Mouse (Mus musculus) forebrain, embryonic 12.5 days (tissue): Measurements from ENCODE around the gene Akap13. TPM values are rescaled to one million over a fixed set of nuclear protein-coding genes. Genes with fewer than 3 reads are reported as not detected.

Experiments
- ATAC-seq: fragments of 200-750 bp; cut with Nextera tagmentation; 2 replicates; pipeline ENCODE4 v1.8.0; 2017; ENCODE audit warnings: moderate TSS enrichment; ENCODE audit not compliant: low FRiP score
- H3K27ac ChIP-seq: fragments of 300-500 bp; sonication (generic); 2 replicates; pipeline ENCODE4 v1.5.1; 2016; ENCODE audit warnings: mild to moderate bottlenecking
- H3K27me3 ChIP-seq: fragments of 300-500 bp; sonication (generic); 2 replicates; pipeline ENCODE4 v1.6.1; 2016; ENCODE audit warnings: mild to moderate bottlenecking
- H3K36me3 ChIP-seq: fragments of 300-500 bp; sonication (generic); replicated peaks from 2 replicates; pipeline ENCODE4 v1.6.1; 2016; ENCODE audit warnings: mild to moderate bottlenecking
- H3K4me1 ChIP-seq: fragments of 300-500 bp; sonication (generic); 2 replicates; pipeline ENCODE4 v1.6.1; 2016
- H3K4me2 ChIP-seq: fragments of 300-500 bp; sonication (generic); 2 replicates; pipeline ENCODE4 v1.6.1; 2016; ENCODE audit warnings: mild to moderate bottlenecking, moderate library complexity
- H3K4me3 ChIP-seq: fragments of 300-500 bp; sonication (generic); replicated peaks from 2 replicates; pipeline ENCODE4 v1.5.1; 2016; ENCODE audit warnings: mild to moderate bottlenecking
- H3K9ac ChIP-seq: fragments of 300-500 bp; sonication (generic); 2 replicates; pipeline ENCODE4 v1.6.1; 2016; ENCODE audit warnings: mild to moderate bottlenecking
- H3K9me3 ChIP-seq: fragments of 300-500 bp; sonication (generic); 2 replicates; pipeline ENCODE4 v1.6.1; 2016
- WGBS: fragments of 180-500 bp; shearing (Covaris S2); methylation state at CpG from one replicate; pipeline ENCODE4 v1.1.7; 2016; 5-methylcytosine and 5-hydroxymethylcytosine counted together
- polyA plus RNA-seq: library from polyadenylated mRNA; unstranded; fragments of >200 nt; fragmentation: Nextera tagmentation; extraction: Ambion mirVana; gene quantifications from 2 replicates; pipeline ENCODE4 v1.2.1, GENCODE M21; 2016

Gene Akap13
- polyA plus RNA-seq, 1 experiment from 2014 or later, result 27.6 TPM

- H3K9me3 ChIP-seq, result no peaks in the 10 kb centered on the region
- H3K27me3 ChIP-seq, result no peaks in the 10 kb centered on the region
- H3K4me2 ChIP-seq, result no peak overlapping the region
- H3K4me1 ChIP-seq, result no peaks in the 10 kb centered on the region
- no peak overlapping the region for H3K27ac ChIP-seq
- H3K4me3 ChIP-seq, result no peak overlapping the region
- no peak overlapping the region for H3K9ac ChIP-seq
- H3K36me3 ChIP-seq, result no peaks in the 10 kb centered on the region
- WGBS, result 78% methylated on average over 3 of the region's 3 CpGs
- ATAC-seq, result no peak
Observed at GRCm38 (mm10) chr7:75653684-75654317, 198.5 kb downstream of the Akap13 start.

DNA sequence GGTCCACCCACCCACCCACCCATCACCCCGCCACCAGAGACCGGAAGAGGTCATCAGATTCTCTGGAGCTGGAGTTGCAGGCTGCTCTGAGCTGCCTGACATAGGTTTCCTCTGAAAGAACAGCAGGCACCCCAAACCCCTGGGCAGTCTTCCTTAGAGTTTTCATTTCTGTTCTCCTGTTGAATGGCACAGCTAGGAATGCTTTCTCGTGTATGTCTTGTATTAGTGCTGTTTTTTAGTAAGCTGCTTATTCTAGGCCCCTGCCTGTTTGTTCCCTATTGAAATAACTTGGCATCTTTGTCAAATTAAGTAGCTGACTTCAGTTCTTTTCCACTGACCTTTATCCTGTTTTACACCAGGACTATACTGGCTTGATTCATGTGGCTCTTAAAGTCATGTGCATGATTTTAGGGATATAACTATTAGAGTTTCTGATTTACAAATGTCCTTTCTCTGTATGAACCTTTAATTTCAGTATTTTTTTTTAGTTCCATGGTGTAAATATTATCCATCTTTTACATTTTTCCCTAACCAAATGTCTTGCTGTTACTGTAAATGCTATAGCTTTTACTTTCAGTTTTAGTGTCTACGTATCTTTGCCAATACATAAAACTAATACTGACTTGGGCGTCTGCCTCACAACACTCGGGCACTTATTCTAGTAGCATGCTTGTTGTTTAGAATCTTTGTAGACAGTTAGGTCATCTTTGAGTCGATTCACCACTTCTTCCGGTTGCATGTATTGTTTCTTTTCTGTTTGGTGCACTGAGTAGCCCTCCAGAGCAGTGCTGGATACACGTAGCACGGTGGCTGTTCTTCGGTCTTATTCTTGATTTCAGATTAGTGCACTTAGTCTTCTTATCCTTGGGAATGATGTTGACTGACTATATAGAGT is 200.1 kb downstream of the Akap13 start:
- Histone ChIP-seq H3K27me3 (no peaks in the 10 kb centered on the region), H3K36me3 (no peaks in the 10 kb centered on the region), H3K27ac (no peak overlapping the region), H3K4me1 (no peaks in the 10 kb centered on the region), H3K9ac (no peak overlapping the region), H3K4me2 (no peak overlapping the region), H3K9me3 (no peaks in the 10 kb centered on the region), H3K4me3 (no peak overlapping the region)
- 78% methylated on average over 11 of the region's 11 CpGs for WGBS
- ATAC-seq, result no peak

DNA sequence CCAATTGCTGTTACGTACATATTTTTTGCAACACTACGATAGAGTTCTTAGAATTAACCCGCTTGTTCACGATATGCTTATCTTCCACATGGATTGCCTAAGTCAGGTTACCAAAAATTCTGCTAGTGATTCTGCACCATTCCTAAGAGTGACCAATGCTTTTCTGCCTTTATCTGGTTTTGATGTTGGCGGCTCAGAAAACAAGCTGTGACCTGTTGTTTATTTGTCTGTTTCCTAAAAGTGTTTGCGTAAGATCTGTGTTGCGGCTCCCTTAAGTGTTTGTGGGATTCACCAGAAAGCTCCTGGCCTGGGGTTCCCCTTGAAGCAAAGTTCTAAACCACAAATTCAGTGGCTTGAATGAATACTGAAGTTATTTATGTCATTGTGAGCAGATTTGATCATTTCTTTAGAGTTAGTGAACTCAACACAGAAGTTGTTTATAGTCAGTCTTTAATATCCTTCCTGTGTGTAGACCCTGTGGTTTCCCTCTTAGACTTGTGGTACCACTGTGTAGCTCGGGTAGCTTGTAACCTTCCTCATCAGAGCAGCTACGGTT is 201.0 kb downstream of the Akap13 start:
- Histone ChIP-seq H3K4me3 (no peak overlapping the region), H3K36me3 (no peaks in the 10 kb centered on the region), H3K27ac (no peak overlapping the region), H3K4me2 (no peak overlapping the region), H3K4me1 (no peaks in the 10 kb centered on the region), H3K27me3 (no peaks in the 10 kb centered on the region), H3K9me3 (no peaks in the 10 kb centered on the region), H3K9ac (no peak overlapping the region)
- 94% methylated on average over 9 of the region's 9 CpGs for WGBS
- ATAC-seq, result no peak

DNA sequence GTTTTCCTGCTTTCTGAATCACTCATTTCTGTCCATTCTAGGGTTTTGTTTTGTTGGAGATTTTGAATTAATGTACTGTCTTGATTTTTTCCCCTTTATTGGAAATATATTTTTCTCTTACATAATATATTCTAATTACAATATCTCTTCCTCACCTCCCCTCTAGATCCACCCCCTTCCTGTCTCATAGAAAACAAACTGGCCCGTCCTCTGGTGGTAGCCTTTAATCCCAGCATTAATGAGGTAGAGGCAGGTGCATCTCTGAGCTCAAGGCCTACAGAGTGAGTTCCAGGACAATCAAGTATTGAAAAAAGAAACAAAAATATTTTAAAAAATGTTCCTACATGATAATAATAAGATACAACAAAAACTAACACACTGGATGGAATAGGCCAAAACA is 201.6 kb downstream of the Akap13 start:
- Histone ChIP-seq H3K4me3 (no peak overlapping the region), H3K27me3 (no peaks in the 10 kb centered on the region), H3K4me2 (no peak overlapping the region), H3K4me1 (no peaks in the 10 kb centered on the region), H3K9me3 (no peaks in the 10 kb centered on the region), H3K27ac (no peak overlapping the region), H3K36me3 (no peaks in the 10 kb centered on the region), H3K9ac (no peak overlapping the region)
- WGBS, result 64% methylated on average over 1 of the region's 1 CpGs
- no peak for ATAC-seq

GRCm38 (mm10) chr7:75664455-75664854 is 209.1 kb downstream of the Akap13 start:
- H3K4me2 ChIP-seq, result no peak overlapping the region
- H3K9me3 ChIP-seq, result no peaks in the 10 kb centered on the region
- no peak overlapping the region for H3K4me3 ChIP-seq
- H3K36me3 ChIP-seq, result 0 out of 2 replicates have a peak, but pooled peaks cover 6% of the 10 kb centered on the region
- H3K27ac ChIP-seq, result no peak overlapping the region
- H3K27me3 ChIP-seq, result no peaks in the 10 kb centered on the region
- ATAC-seq, result no peak
- no peak overlapping the region for H3K9ac ChIP-seq
- H3K4me1 ChIP-seq, result no peaks in the 10 kb centered on the region
- 93% methylated on average over 3 of the region's 3 CpGs for WGBS

- no peak overlapping the region for H3K4me3 ChIP-seq
- no peaks in the 10 kb centered on the region for H3K27me3 ChIP-seq
- no peaks in the 10 kb centered on the region for H3K4me1 ChIP-seq
- H3K4me2 ChIP-seq, result no peak overlapping the region
- no peak for ATAC-seq
- H3K36me3 ChIP-seq, result 0 out of 2 replicates have a peak, but pooled peaks cover 6% of the 10 kb centered on the region
- H3K9me3 ChIP-seq, result no peaks in the 10 kb centered on the region
- H3K9ac ChIP-seq, result no peak overlapping the region
- WGBS, result 88% methylated on average over 3 of the region's 3 CpGs
- H3K27ac ChIP-seq, result no peak overlapping the region
Observed at GRCm38 (mm10) chr7:75666982-75667381, 211.6 kb downstream of the Akap13 start.

DNA sequence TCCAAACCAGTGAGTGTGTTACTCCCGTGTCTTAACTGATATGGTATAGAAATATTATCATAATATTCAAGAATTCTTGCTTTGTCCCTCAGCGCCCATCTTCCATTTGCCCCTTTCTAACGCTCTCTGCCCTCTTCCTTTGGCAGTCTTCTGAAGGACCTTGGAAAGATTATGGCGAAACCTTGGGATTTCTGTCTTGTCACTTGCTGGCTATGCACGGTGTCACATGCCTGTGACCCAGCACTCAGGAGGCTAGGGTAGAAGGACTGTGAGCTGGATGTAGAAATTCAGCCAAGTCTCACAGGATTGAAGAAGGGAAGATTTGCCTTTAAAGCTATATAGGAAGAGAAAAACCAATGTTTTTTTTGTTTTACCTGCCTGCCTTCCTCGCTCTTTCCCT is 212.2 kb downstream of the Akap13 start:
- no peak overlapping the region for H3K27ac ChIP-seq
- H3K4me3 ChIP-seq, result no peak overlapping the region
- ATAC-seq, result no peak
- H3K9me3 ChIP-seq, result no peaks in the 10 kb centered on the region
- 0 out of 2 replicates have a peak, but pooled peaks cover 6% of the 10 kb centered on the region for H3K36me3 ChIP-seq
- H3K4me2 ChIP-seq, result no peak overlapping the region
- H3K4me1 ChIP-seq, result no peaks in the 10 kb centered on the region
- 94% methylated on average over 6 of the region's 6 CpGs for WGBS
- no peaks in the 10 kb centered on the region for H3K27me3 ChIP-seq
- no peak overlapping the region for H3K9ac ChIP-seq

GRCm38 (mm10) chr7:75668396-75668795 is 213.1 kb downstream of the Akap13 start:
- H3K36me3 ChIP-seq, result 0 out of 2 replicates have a peak, but pooled peaks cover 6% of the 10 kb centered on the region
- no peak overlapping the region for H3K9ac ChIP-seq
- 78% methylated on average over 1 of the region's 1 CpGs for WGBS
- H3K27ac ChIP-seq, result no peak overlapping the region
- ATAC-seq, result no peak
- no peak overlapping the region for H3K4me3 ChIP-seq
- H3K27me3 ChIP-seq, result no peaks in the 10 kb centered on the region
- no peak overlapping the region for H3K4me2 ChIP-seq
- no peaks in the 10 kb centered on the region for H3K9me3 ChIP-seq
- no peaks in the 10 kb centered on the region for H3K4me1 ChIP-seq

DNA sequence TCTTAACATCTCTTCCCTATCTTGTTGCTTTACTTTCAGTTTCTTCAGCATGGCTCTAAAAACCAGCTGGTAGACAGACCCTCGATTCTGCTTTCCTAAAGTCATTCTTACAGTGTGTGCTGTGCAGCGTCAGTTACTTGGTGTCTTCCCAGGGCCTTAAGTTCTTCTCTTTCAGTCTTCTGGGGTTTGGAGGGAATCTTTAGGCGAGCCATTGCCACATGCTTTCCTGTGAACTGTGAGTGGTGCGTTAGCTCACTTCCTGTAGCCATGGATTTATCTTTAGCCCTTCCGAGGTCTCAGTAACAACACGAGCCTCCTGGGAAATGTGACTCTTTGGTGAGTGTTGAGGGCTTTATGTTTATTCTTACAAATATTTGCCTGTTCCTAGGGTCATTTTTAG is 214.1 kb downstream of the Akap13 start:
- Histone ChIP-seq H3K27me3 (no peaks in the 10 kb centered on the region), H3K4me2 (no peak overlapping the region), H3K4me1 (no peaks in the 10 kb centered on the region), H3K9ac (no peak overlapping the region), H3K27ac (no peak overlapping the region), H3K9me3 (no peaks in the 10 kb centered on the region), H3K4me3 (no peak overlapping the region), H3K36me3 (0 out of 2 replicates have a peak, but pooled peaks cover 3% of the 10 kb centered on the region)
- ATAC-seq, result no peak
- 85% methylated on average over 6 of the region's 6 CpGs for WGBS

DNA sequence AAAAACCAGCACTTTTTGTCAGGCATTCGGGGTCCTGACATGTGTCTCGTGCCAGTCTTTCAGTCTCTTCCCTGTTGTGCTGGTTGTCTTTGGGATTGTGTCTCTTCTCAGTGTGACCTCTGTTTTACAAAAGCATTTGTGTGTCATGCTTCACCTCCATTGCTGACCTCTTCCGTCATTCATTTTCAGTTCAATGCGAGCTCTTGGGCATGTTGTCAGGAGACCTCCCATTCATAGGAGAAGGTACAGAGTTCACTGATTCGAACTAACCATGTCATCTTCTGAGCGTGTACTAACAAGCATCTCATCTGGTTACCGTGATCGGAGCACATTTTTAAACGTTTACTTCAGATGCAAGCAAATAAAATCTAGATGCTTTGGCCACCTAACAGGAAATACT is 224.3 kb downstream of the Akap13 start:
- H3K27me3 ChIP-seq, result no peaks in the 10 kb centered on the region
- ATAC-seq, result no peak
- no peak overlapping the region for H3K27ac ChIP-seq
- peaks cover 3% of the 10 kb centered on the region; the same call in 1 of the 2 replicates for H3K4me1 ChIP-seq
- no peak overlapping the region for H3K9ac ChIP-seq
- H3K4me2 ChIP-seq, result no peak overlapping the region
- no peak overlapping the region for H3K4me3 ChIP-seq
- 0 out of 2 replicates have a peak, but pooled peaks cover 5% of the 10 kb centered on the region for H3K36me3 ChIP-seq
- 60% methylated on average over 9 of the region's 9 CpGs for WGBS
- H3K9me3 ChIP-seq, result no peaks in the 10 kb centered on the region

DNA sequence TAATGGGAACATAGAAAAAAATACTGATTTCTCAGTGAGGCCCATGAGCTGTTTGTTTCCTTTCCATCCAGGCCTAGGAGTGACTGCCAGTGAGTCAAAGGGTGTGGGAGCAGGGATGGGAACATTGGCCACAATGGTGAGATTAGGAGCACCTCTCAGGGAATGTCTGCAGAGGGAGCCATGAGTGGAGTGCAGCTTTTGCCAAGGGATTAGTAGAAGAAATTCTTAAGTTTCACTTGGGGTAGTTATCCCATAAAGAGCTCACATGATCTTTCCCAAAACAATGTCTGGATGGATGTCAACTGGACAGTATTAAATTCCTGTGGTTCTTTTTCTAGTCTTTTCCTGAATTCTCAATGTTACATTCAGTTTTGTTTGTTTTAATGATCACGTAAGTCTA is 227.6 kb downstream of the Akap13 start:
- Histone ChIP-seq H3K27ac (no peak overlapping the region), H3K9ac (no peak overlapping the region), H3K4me2 (no peak overlapping the region), H3K4me3 (no peak overlapping the region), H3K36me3 (0 out of 2 replicates have a peak, but pooled peaks cover 5% of the 10 kb centered on the region), H3K27me3 (no peaks in the 10 kb centered on the region), H3K4me1 (peaks cover 3% of the 10 kb centered on the region; the same call in 1 of the 2 replicates), H3K9me3 (no peaks in the 10 kb centered on the region)
- ATAC-seq, result no peak
- 95% methylated on average over 1 of the region's 1 CpGs for WGBS

DNA sequence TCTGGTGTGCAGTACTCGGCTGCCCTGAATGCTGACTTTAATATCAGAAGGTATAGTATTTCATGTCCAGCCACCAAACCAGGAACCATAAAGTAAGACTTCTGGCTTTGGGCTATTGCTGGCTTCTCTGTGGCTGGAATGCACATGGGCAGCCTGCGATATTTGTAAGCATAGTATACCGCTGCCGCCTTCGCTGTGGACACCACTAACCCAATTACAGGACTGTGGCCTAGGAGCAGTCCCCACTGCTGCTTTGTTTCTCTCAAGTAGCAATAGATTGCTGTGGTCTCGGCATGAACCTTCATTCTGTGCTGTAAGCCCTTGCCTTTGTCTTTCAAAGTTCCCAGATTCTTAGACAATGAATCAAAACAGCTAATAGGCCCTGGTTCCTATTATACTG is 228.1 kb downstream of the Akap13 start:
- WGBS, result 40% methylated on average over 6 of the region's 6 CpGs
- H3K27ac ChIP-seq, result no peak overlapping the region
- no peak for ATAC-seq
- peaks cover 10% of the 10 kb centered on the region; the same call in 1 of the 2 replicates for H3K36me3 ChIP-seq
- peaks cover 3% of the 10 kb centered on the region; the same call in 1 of the 2 replicates for H3K4me1 ChIP-seq
- no peak overlapping the region for H3K9ac ChIP-seq
- no peak overlapping the region for H3K4me2 ChIP-seq
- H3K4me3 ChIP-seq, result no peak overlapping the region
- H3K27me3 ChIP-seq, result no peaks in the 10 kb centered on the region
- no peaks in the 10 kb centered on the region for H3K9me3 ChIP-seq
